Mouse (Mus musculus) cerebral cortex, adult 2 months (tissue): ENCODE measurements around the gene Gm48552.

Experiments used
- WGBS: fragments of 180-500 bp; shearing (Covaris S2); methylation state at CpG from one replicate; pipeline ENCODE4 v1.1.7; 2018; 5-methylcytosine and 5-hydroxymethylcytosine counted together

Gm48552 gene

GRCm38 (mm10) chr10:81388505-81389055, at the start of gene Gm48552:
Gm48552 (plus strand) TSS chr10:81389005.
- 72% methylated on average over 5 of the region's 5 CpGs for WGBS

- 55% methylated on average over 17 of the region's 17 CpGs for WGBS
These were observed 48.1 kb upstream of the Gm48552 start for GRCm38 (mm10) chr10:81340551-81341332.

- WGBS: 42% methylated on average over 16 of the region's 16 CpGs
These were observed 47.4 kb upstream of the Gm48552 start for GRCm38 (mm10) chr10:81341333-81341949.

GRCm38 (mm10) chr10:81342686-81343505, 45.9 kb upstream of the Gm48552 start, which contains the start of gene Gipc3:
Gipc3 (minus strand) TSS chr10:81343266.
- 5% methylated on average over 66 of the region's 67 CpGs for WGBS

- WGBS: 50% methylated on average over 8 of the region's 8 CpGs
These were observed 44.2 kb upstream of the Gm48552 start for GRCm38 (mm10) chr10:81344421-81345161.

GRCm38 (mm10) chr10:81345162-81345534, 43.7 kb upstream of the Gm48552 start:
- 84% methylated on average over 4 of the region's 4 CpGs for WGBS

GRCm38 (mm10) chr10:81346453-81347067, 42.2 kb upstream of the Gm48552 start:
- 22% methylated on average over 55 of the region's 55 CpGs for WGBS

- 19% methylated on average over 12 of the region's 12 CpGs for WGBS
These were observed 39.7 kb upstream of the Gm48552 start for GRCm38 (mm10) chr10:81349146-81349545.

GRCm38 (mm10) chr10:81349961-81350350, 38.8 kb upstream of the Gm48552 start:
- under 1% methylated on average over 29 of the region's 29 CpGs for WGBS

GRCm38 (mm10) chr10:81350351-81351063, 38.3 kb upstream of the Gm48552 start, which contains the start of gene Hmg20b:
Hmg20b (minus strand) TSS chr10:81350480.
- under 1% methylated on average over 54 of the region's 54 CpGs for WGBS

- 33% methylated on average over 9 of the region's 9 CpGs for WGBS
These were observed 37.0 kb upstream of the Gm48552 start for GRCm38 (mm10) chr10:81351678-81352291.

GRCm38 (mm10) chr10:81354738-81355477, 33.9 kb upstream of the Gm48552 start:
- 71% methylated on average over 9 of the region's 9 CpGs for WGBS

- WGBS: 82% methylated on average over 4 of the region's 4 CpGs
These were observed 33.3 kb upstream of the Gm48552 start for GRCm38 (mm10) chr10:81355533-81355932.

- WGBS: 51% methylated on average over 12 of the region's 12 CpGs
These were observed 32.3 kb upstream of the Gm48552 start for GRCm38 (mm10) chr10:81356352-81356990.

- WGBS: 2% methylated on average over 79 of the region's 79 CpGs
These were observed 31.6 kb upstream of the Gm48552 start, which contains the start of gene Mfsd12 for GRCm38 (mm10) chr10:81356991-81357844. Mfsd12 (plus strand) TSS chr10:81357491.

- WGBS: 38% methylated on average over 4 of the region's 4 CpGs
These were observed 30.6 kb upstream of the Gm48552 start for GRCm38 (mm10) chr10:81358209-81358608.

GRCm38 (mm10) chr10:81358841-81359240, 30.0 kb upstream of the Gm48552 start:
- 89% methylated on average over 1 of the region's 1 CpGs for WGBS
